Mouse (Mus musculus): ENCODE results near the gene Runx1. TPM values are rescaled to one million over a fixed set of nuclear protein-coding genes. Genes with fewer than 3 reads are reported as not detected.

Gene Runx1
- polyA plus RNA-seq, 1 experiment from 2014 or later: 4.6 TPM

DNA sequence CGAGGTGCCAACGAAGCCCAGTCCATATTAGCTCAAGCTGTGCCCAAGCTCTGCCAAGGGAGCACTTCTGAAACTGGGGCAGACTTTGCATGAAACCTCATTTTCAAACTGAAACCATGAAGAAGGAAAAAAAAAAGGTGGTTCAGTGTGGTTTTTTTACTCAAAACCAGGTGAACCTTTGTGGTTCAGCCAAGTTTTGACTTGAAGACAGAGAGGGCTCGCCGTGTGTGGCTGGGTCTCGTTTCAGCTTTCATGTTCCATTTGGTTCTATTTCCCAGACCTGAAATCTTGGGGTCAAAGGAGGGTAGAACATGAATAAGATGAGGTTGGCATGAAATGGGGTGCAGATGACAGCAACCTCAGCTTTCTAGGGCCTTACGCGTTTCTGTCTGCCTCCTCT, 58.5 kb downstream of the Runx1 start:
- WGBS (ENCODE audit: insufficient replicate concordance): 89% methylated on average over 7 of the region's 7 CpGs
- H3K4me3 ChIP-seq (ENCODE audit: low read depth, low read length): no peak overlapping the region
- ATAC-seq (no peak), DNase-seq (no peak)
- peaks cover 26% of the 10 kb centered on the region for H3K4me1 ChIP-seq (ENCODE audit: insufficient read depth)
- H3K36me3 ChIP-seq (replicated peaks; ENCODE audit: insufficient read depth, low read length): peaks cover 4% of the 10 kb centered on the region; the same call in 1 of the 2 replicates
- H3K27ac ChIP-seq (ENCODE audit: low read depth): no peak overlapping the region
- TF ChIP-seq CTCF (IDR thresholded peaks at IDR 0.05; ENCODE audit: low read depth) (no peak), EP300 (IDR thresholded peaks at IDR 0.05; ENCODE audit: low read depth) (no peak)
- H3K27me3 ChIP-seq (ENCODE audit: insufficient read depth, low read length): no peaks in the 10 kb centered on the region
- H3K4me2 ChIP-seq (ENCODE audit: low read depth, low read length): no peak overlapping the region
- H3K9ac ChIP-seq (replicated peaks): no peak overlapping the region
- H3K9me3 ChIP-seq (ENCODE audit: low read length): no peaks in the 10 kb centered on the region

GRCm38 (mm10) chr16:92764741-92765396, 61.1 kb downstream of the Runx1 start:
- Histone ChIP-seq H3K4me3 (ENCODE audit: low read depth, low read length) (no peak overlapping the region), H3K9me3 (ENCODE audit: low read length) (no peaks in the 10 kb centered on the region), H3K27me3 (ENCODE audit: insufficient read depth, low read length) (no peaks in the 10 kb centered on the region), H3K36me3 (replicated peaks; ENCODE audit: insufficient read depth, low read length) (peaks cover 4% of the 10 kb centered on the region; the same call in 1 of the 2 replicates), H3K9ac (replicated peaks) (no peak overlapping the region), H3K4me2 (ENCODE audit: low read depth, low read length) (peak overlapping the region; percentile 54), H3K27ac (ENCODE audit: low read depth) (peak overlapping the region; percentile 41; the same call in 1 of the 2 replicates), H3K4me1 (ENCODE audit: insufficient read depth) (peaks cover 32% of the 10 kb centered on the region)
- 40% methylated on average over 13 of the region's 13 CpGs for WGBS (ENCODE audit: insufficient replicate concordance)
- TF ChIP-seq CTCF (IDR thresholded peaks at IDR 0.05; ENCODE audit: low read depth) (no peak), EP300 (IDR thresholded peaks at IDR 0.05; ENCODE audit: low read depth) (peak; percentile 92)
- peak; percentile 60 for DNase-seq
- peak; percentile 89 for ATAC-seq

GRCm38 (mm10) chr16:92763666-92764065, 62.3 kb downstream of the Runx1 start:
- Histone ChIP-seq H3K4me2 (ENCODE audit: low read depth, low read length) (no peak overlapping the region), H3K36me3 (replicated peaks; ENCODE audit: insufficient read depth, low read length) (peaks cover 4% of the 10 kb centered on the region; the same call in 1 of the 2 replicates), H3K27ac (ENCODE audit: low read depth) (no peak overlapping the region), H3K4me3 (ENCODE audit: low read depth, low read length) (no peak overlapping the region), H3K4me1 (ENCODE audit: insufficient read depth) (peaks cover 32% of the 10 kb centered on the region), H3K9me3 (ENCODE audit: low read length) (no peaks in the 10 kb centered on the region), H3K9ac (replicated peaks) (no peak overlapping the region), H3K27me3 (ENCODE audit: insufficient read depth, low read length) (no peaks in the 10 kb centered on the region)
- no peak for TF ChIP-seq EP300 (IDR thresholded peaks at IDR 0.05; ENCODE audit: low read depth)
- no peak for TF ChIP-seq CTCF (IDR thresholded peaks at IDR 0.05; ENCODE audit: low read depth)
- ATAC-seq: no peak
- DNase-seq: no peak
- 84% methylated on average over 3 of the region's 3 CpGs for WGBS (ENCODE audit: insufficient replicate concordance)

DNA sequence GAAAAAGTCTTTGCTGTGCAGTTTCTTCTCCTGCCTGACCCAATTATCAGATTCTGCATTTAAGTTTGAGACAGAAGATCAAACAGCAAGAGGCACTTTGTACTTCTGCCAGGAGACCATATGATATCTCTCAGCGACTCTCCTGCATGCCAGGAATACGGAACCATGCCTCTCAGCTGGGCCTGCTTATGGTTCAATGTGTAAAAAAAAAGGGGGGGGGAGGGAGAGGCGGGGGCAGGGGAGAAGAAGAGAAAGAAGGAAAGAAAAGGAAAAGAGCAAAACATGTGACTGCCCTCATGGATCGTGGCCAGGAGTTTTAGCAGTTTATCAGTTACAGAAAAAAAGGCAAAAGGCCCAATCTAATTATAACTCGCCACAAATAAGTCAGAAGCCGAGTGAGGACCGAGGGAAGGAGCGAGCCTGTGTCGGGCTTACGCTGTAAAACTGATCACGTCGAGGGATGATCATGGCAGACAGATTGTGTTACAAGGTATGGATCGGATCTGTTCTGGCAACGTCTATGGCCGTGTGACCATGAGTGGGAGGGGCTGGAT, 63.9 kb downstream of the Runx1 start:
- H3K27ac ChIP-seq (ENCODE audit: low read depth): no peak overlapping the region
- H3K4me3 ChIP-seq (ENCODE audit: low read depth, low read length): no peak overlapping the region
- peaks cover 32% of the 10 kb centered on the region for H3K4me1 ChIP-seq (ENCODE audit: insufficient read depth)
- H3K4me2 ChIP-seq (ENCODE audit: low read depth, low read length): 0 out of 2 replicates have a peak overlapping the region, but pooled peaks have one; percentile 38
- no peaks in the 10 kb centered on the region for H3K9me3 ChIP-seq (ENCODE audit: low read length)
- H3K36me3 ChIP-seq (replicated peaks; ENCODE audit: insufficient read depth, low read length): peaks cover 4% of the 10 kb centered on the region; the same call in 1 of the 2 replicates
- no peak overlapping the region for H3K9ac ChIP-seq (replicated peaks)
- TF ChIP-seq CTCF (IDR thresholded peaks at IDR 0.05; ENCODE audit: low read depth) (no peak), EP300 (IDR thresholded peaks at IDR 0.05; ENCODE audit: low read depth) (no peak)
- ATAC-seq (0 out of 2 replicates have a peak, but pooled peaks have one; percentile 7), DNase-seq (no peak)
- 42% methylated on average over 15 of the region's 15 CpGs for WGBS (ENCODE audit: insufficient replicate concordance)
- no peaks in the 10 kb centered on the region for H3K27me3 ChIP-seq (ENCODE audit: insufficient read depth, low read length)

DNA sequence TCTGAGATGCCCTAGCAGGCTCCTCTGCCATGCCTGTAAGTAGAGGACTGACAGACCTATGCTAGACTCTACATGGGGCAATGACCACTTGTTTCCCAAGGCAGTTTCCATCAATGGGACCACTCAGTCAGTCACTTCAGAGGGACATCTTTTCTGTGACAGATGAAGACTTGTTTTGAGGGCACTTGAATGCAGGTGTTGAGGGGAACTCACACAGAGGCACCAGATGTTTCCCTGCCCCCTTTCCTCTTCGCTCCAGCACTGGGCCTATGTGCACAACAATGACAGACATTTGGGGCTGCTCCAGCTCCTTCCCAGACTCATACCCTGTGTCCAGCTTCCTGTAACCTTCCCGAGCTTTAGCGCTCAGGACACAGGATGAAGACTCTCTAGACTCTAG, 65.9 kb downstream of the Runx1 start:
- no peak overlapping the region for H3K4me2 ChIP-seq (ENCODE audit: low read depth, low read length)
- no peaks in the 10 kb centered on the region; the same call in 1 of the 2 replicates for H3K36me3 ChIP-seq (replicated peaks; ENCODE audit: insufficient read depth, low read length)
- peaks cover 22% of the 10 kb centered on the region for H3K4me1 ChIP-seq (ENCODE audit: insufficient read depth)
- no peaks in the 10 kb centered on the region for H3K9me3 ChIP-seq (ENCODE audit: low read length)
- TF ChIP-seq CTCF (IDR thresholded peaks at IDR 0.05; ENCODE audit: low read depth): no peak
- TF ChIP-seq EP300 (IDR thresholded peaks at IDR 0.05; ENCODE audit: low read depth): no peak
- 77% methylated on average over 3 of the region's 3 CpGs for WGBS (ENCODE audit: insufficient replicate concordance)
- H3K4me3 ChIP-seq (ENCODE audit: low read depth, low read length): no peak overlapping the region
- H3K27me3 ChIP-seq (ENCODE audit: insufficient read depth, low read length): no peaks in the 10 kb centered on the region
- no peak overlapping the region for H3K9ac ChIP-seq (replicated peaks)
- DNase-seq (no peak), ATAC-seq (no peak)
- no peak overlapping the region for H3K27ac ChIP-seq (ENCODE audit: low read depth)

GRCm38 (mm10) chr16:92757564-92757963, 68.4 kb downstream of the Runx1 start:
- H3K9ac ChIP-seq (replicated peaks): no peak overlapping the region
- TF ChIP-seq EP300 (IDR thresholded peaks at IDR 0.05; ENCODE audit: low read depth): no peak
- no peak for TF ChIP-seq CTCF (IDR thresholded peaks at IDR 0.05; ENCODE audit: low read depth)
- no peaks in the 10 kb centered on the region for H3K27me3 ChIP-seq (ENCODE audit: insufficient read depth, low read length)
- H3K27ac ChIP-seq (ENCODE audit: low read depth): no peak overlapping the region
- no peak for DNase-seq
- ATAC-seq: 0 out of 2 replicates have a peak, but pooled peaks have one; percentile 33
- H3K4me3 ChIP-seq (ENCODE audit: low read depth, low read length): no peak overlapping the region
- no peaks in the 10 kb centered on the region; the same call in 1 of the 2 replicates for H3K36me3 ChIP-seq (replicated peaks; ENCODE audit: insufficient read depth, low read length)
- H3K4me1 ChIP-seq (ENCODE audit: insufficient read depth): peaks cover 6% of the 10 kb centered on the region
- H3K9me3 ChIP-seq (ENCODE audit: low read length): no peaks in the 10 kb centered on the region
- 72% methylated on average over 4 of the region's 4 CpGs for WGBS (ENCODE audit: insufficient replicate concordance)
- no peak overlapping the region for H3K4me2 ChIP-seq (ENCODE audit: low read depth, low read length)

All from liver, postnatal 0 days (tissue).